Mouse (Mus musculus) kidney, postnatal 0 days (tissue): ENCODE results near the gene Hoxc10. TPM values are rescaled to one million over a fixed set of nuclear protein-coding genes. Genes with fewer than 3 reads are reported as not detected.

Experiments
- ATAC-seq: fragments of 200-750 bp; cut with Nextera tagmentation; replicated peaks from 2 replicates; pipeline ENCODE4 v1.8.0; 2017; ENCODE audit warnings: low read depth, moderate number of reproducible peaks, moderate TSS enrichment, moderate library complexity; ENCODE audit not compliant: low FRiP score
- DNase-seq: peaks from one replicate; pipeline ENCODE4 v3.0.0-alpha.2; 2016; ENCODE audit warnings: low spot score
- H3K27ac ChIP-seq: fragments of 300-500 bp; sonication (generic); 2 replicates; pipeline ENCODE4 v1.5.1; 2014; ENCODE audit warnings: mild to moderate bottlenecking
- H3K27me3 ChIP-seq: fragments of 300-500 bp; sonication (generic); 2 replicates; pipeline ENCODE4 v1.6.1; 2014; ENCODE audit warnings: low read length, mixed read lengths; ENCODE audit not compliant: insufficient read depth
- H3K36me3 ChIP-seq: fragments of 300-500 bp; sonication (generic); 2 replicates; pipeline ENCODE4 v1.6.1; 2014; ENCODE audit warnings: low read length, mixed read lengths; ENCODE audit not compliant: insufficient read depth
- H3K4me1 ChIP-seq: fragments of 300-500 bp; sonication (generic); replicated peaks from 2 replicates; pipeline ENCODE4 v1.6.1; 2014; ENCODE audit warnings: antibody characterized with exemption, low read length, mixed read lengths; ENCODE audit not compliant: insufficient read depth
- H3K4me2 ChIP-seq: fragments of 300-500 bp; sonication (generic); 2 replicates; pipeline ENCODE4 v1.6.1; 2014; ENCODE audit warnings: mild to moderate bottlenecking, low read length, moderate library complexity, mixed read lengths
- H3K4me3 ChIP-seq: fragments of 300-500 bp; sonication (generic); replicated peaks from 2 replicates; pipeline ENCODE4 v1.5.1; 2014; ENCODE audit warnings: low read depth, low read length
- H3K9ac ChIP-seq: fragments of 300-500 bp; sonication (generic); 2 replicates; pipeline ENCODE4 v1.6.1; 2014; ENCODE audit warnings: low read depth, low read length
- H3K9me3 ChIP-seq: fragments of 300-500 bp; sonication (generic); replicated peaks from 2 replicates; pipeline ENCODE4 v1.6.1; 2016; ENCODE audit warnings: low read length, inconsistent platforms, mixed read lengths
- CTCF ChIP-seq: IDR thresholded peaks from 2 replicates; pipeline ENCODE4 v1.5.1; 2016; ENCODE audit warnings: antibody characterized with exemption, low read depth, mild to moderate bottlenecking, moderate library complexity
- WGBS: fragments of 180-500 bp; shearing (Covaris S2); extraction: QIAGEN DNeasy Blood & Tissue Kit; methylation state at CpG from one replicate; pipeline ENCODE4 v1.1.7; 2014; 5-methylcytosine and 5-hydroxymethylcytosine counted together
- polyA plus RNA-seq: library from polyadenylated mRNA; unstranded; fragments of >200 nt; fragmentation: Nextera tagmentation; extraction: Ambion mirVana; gene quantifications from 2 replicates; pipeline ENCODE4 v1.2.1, GENCODE M21; 2015

Hoxc10 gene
- polyA plus RNA-seq, 1 experiment from 2014 or later, result 30.6 TPM

DNA sequence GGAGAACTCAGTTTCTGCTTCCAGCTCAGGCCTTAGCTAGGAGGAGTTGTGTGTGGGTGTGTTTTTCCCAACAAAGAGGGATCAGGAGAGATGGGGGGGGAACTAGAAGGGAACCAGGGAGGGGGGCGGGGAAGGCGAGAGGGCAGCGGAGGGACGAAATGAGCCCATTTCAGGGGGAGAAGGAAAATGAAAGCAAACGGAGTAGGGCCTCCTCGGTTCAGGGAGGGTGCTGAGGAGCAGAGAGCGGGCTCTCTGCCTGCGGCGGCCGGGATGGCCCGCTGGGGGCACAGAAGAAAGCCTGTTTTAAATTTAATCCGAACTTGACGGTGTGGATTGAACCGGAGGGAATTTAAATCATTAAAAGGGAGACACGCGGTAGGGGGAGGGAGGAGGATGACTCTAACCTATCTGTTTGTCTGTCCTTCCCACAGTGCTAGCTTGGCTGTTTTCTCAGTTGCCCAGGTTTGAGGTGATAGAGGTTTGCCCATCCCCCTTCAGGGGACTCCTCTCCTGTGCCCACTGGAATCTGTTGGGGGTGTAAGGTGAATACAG, 10.9 kb downstream of the Hoxc10 start:
- ATAC-seq, result no peak
- H3K27ac ChIP-seq, result peak overlapping the region; percentile 91
- no peaks in the 10 kb centered on the region for H3K9me3 ChIP-seq
- WGBS, result 2% methylated on average over 16 of the region's 16 CpGs
- H3K9ac ChIP-seq, result peak overlapping the region; percentile 83
- no peaks in the 10 kb centered on the region for H3K36me3 ChIP-seq
- TF ChIP-seq CTCF, result no peak
- H3K4me1 ChIP-seq, result peaks cover 16% of the 10 kb centered on the region
- H3K27me3 ChIP-seq, result no peaks in the 10 kb centered on the region
- DNase-seq, result no peak
- H3K4me3 ChIP-seq, result peak overlapping the region; percentile 51
- peak overlapping the region; percentile 90 for H3K4me2 ChIP-seq

DNA sequence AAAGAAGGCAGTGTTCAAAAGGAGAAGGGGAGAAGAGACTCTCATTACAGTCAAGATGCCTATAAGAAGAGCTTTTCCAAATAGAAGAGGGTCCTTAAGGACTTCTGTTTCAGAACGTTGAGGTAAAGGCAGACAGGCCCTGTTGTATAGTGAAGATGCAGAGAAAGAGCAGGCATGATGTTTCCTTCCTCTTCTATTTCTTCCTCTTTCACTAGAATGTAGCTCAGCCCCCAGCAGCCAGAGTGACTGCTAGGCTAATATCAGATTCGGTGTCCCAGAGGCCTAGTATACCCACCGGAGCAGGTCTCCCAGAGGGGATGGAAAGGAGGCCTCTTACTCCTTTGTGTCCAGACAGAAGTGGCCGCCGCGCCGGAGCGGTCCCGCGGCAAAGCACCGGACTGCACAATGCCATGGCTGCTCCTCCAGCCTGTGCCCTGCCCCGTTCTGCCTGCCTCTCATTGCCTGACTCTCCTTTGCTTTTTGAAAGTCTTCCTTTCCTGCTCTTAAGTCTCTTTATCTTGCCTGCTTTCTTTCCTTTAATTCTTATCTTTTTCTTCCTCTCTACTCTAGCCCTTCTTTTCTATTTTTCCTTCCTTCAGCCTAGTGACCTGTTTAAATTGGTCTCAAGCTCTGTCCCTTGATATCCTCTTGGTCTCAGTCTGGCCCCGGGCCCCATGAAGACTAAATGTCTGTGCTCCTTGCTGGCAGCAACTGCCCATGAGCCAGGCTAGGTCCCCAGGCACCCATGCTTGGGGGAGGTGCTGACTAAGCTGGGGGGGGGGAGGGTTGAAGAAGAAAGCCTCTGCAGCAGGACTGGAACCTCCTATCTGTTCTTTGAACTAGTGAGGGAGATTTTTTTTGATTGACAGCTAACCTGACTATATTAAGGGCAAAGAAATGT, 12.3 kb downstream of the Hoxc10 start:
- H3K27ac ChIP-seq, result peak overlapping the region; percentile 91
- H3K27me3 ChIP-seq, result no peaks in the 10 kb centered on the region

GRCm38 (mm10) chr15:102979936-102980335, 13.3 kb downstream of the Hoxc10 start:
- peak overlapping the region; percentile 97; the same call in 1 of the 2 replicates for H3K9ac ChIP-seq
- 4% methylated on average over 1 of the region's 1 CpGs for WGBS
- H3K27me3 ChIP-seq, result no peaks in the 10 kb centered on the region
- H3K4me2 ChIP-seq, result peak overlapping the region; percentile 90
- no peaks in the 10 kb centered on the region for H3K36me3 ChIP-seq
- H3K27ac ChIP-seq, result peak overlapping the region; percentile 96; the same call in 1 of the 2 replicates
- peak overlapping the region; percentile 77 for H3K4me3 ChIP-seq
- no peak for TF ChIP-seq CTCF
- no peaks in the 10 kb centered on the region for H3K9me3 ChIP-seq
- DNase-seq (no peak), ATAC-seq (no peak)
- H3K4me1 ChIP-seq, result peaks cover 19% of the 10 kb centered on the region

More for the DNA sequence above, 12.3 kb downstream of the Hoxc10 start:
- Histone ChIP-seq H3K4me3 (peak overlapping the region; percentile 51), H3K4me2 (peak overlapping the region; percentile 90), H3K36me3 (no peaks in the 10 kb centered on the region), H3K9ac (peak overlapping the region; percentile 83), H3K9me3 (no peaks in the 10 kb centered on the region), H3K4me1 (peaks cover 14% of the 10 kb centered on the region)
- WGBS, result 6% methylated on average over 13 of the region's 13 CpGs
- DNase-seq (no peak), ATAC-seq (no peak)
- TF ChIP-seq CTCF, result no peak

DNA sequence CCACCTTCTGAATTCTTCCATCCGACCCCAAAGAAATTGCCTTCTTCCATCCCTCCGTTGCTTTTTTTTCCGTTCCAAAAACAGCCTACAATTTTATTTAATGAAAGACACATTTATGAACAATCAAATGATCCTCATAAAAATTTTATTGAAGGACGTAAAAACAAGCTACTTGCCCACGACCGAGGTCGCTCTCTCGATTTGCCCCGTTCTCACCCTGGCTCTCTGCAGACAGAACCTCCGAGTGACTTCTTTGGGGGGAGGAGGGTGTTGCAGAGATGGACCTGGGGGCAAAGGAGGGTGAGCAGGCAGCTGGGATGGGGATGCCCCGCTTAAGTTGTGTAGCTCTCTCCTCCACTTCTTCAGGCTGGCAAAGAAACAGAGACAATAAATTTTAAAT, 13.8 kb downstream of the Hoxc10 start:
- no peak for TF ChIP-seq CTCF
- no peaks in the 10 kb centered on the region for H3K9me3 ChIP-seq
- H3K36me3 ChIP-seq, result no peaks in the 10 kb centered on the region
- 7% methylated on average over 11 of the region's 11 CpGs for WGBS
- H3K4me3 ChIP-seq, result peak overlapping the region; percentile 77
- peaks cover 20% of the 10 kb centered on the region for H3K4me1 ChIP-seq
- ATAC-seq, result no peak
- H3K27ac ChIP-seq, result peak overlapping the region; percentile 96
- peak overlapping the region; percentile 90 for H3K4me2 ChIP-seq
- H3K9ac ChIP-seq, result peak overlapping the region; percentile 97; the same call in 1 of the 2 replicates
- no peak for DNase-seq
- no peaks in the 10 kb centered on the region for H3K27me3 ChIP-seq

GRCm38 (mm10) chr15:102980912-102981311, 14.3 kb downstream of the Hoxc10 start:
- DNase-seq, result peak; percentile 83
- Histone ChIP-seq H3K4me1 (peaks cover 20% of the 10 kb centered on the region), H3K27ac (peak overlapping the region; percentile 96), H3K9me3 (no peaks in the 10 kb centered on the region), H3K9ac (peak overlapping the region; percentile 97), H3K36me3 (no peaks in the 10 kb centered on the region), H3K4me2 (peak overlapping the region; percentile 90), H3K4me3 (peak overlapping the region; percentile 77), H3K27me3 (no peaks in the 10 kb centered on the region)
- no peak for ATAC-seq
- WGBS, result 1% methylated on average over 14 of the region's 14 CpGs
- no peak for TF ChIP-seq CTCF
